Mouse (Mus musculus) MEL-GATA-1-ER (cell line): ENCODE data around the gene Cenpo.
"Not testable (repeated sequence)": the region's sequence is repeated elsewhere in the genome, so short reads cannot be mapped to it uniquely, and the experiment has no call there.

Source experiments
- DNase-seq: peaks from one replicate; pipeline ENCODE4 v3.0.0-alpha.2; 2012; ENCODE audit warnings: low read depth; ENCODE audit errors: extremely low read depth

Cenpo gene

DNA sequence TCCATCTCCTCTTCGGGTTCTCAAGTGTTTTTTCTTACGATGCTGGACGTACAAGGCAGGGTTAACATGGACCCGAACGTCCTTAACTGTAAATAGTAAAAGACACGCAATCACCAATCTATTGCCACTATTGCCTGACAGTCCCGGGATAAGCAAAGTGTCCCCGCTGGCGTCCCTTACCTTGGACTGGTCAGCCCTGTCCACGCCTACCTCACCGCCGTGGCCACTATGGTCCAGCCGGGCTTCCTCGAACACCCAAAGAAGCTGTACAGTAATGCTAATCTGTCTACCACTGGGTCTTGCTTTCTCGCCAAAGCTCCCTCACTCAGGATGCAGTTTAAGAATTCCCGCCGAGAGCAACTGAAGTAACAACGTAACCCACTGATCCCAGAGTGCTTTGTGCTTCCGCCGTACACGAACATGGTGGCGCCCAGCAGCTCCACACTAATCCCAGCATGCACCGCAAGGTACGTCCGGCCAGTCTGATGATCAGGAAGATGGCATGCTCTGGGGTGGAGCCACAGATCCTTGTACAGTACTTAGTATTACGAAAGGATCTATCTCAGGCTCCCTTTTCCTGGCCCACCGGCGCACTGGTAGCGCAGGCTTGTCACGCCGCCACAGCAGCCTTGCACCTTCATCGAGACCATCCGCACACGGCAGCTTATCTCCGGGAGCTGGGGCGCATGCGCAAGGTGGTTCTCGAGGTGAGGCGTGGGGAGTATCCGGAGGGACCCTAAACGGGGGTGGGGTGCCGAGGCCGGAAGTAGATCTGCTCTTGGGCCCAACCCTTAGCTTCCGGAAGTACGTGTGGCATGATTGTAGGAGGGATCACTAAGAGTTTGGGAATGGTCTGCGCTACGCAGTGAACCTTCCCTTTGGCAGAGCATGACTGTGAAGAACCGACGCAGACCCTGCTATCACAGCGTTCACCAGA lies at the start of gene Cenpo, which contains the start of gene Ptrhd1:
Gene Cenpo (minus strand): TSS at position 723 of the 937 bp plus-strand sequence.
Gene Ptrhd1 (plus strand): TSS at position 456 of the 937 bp plus-strand sequence.
- peak; percentile 95 for DNase-seq

GRCm38 (mm10) chr12:4279878-4280277 lies 45.8 kb upstream of the Cenpo start:
- peak; percentile 8 for DNase-seq

GRCm38 (mm10) chr12:4278978-4279755 lies 45.1 kb upstream of the Cenpo start:
- DNase-seq: peak; percentile 22

DNA sequence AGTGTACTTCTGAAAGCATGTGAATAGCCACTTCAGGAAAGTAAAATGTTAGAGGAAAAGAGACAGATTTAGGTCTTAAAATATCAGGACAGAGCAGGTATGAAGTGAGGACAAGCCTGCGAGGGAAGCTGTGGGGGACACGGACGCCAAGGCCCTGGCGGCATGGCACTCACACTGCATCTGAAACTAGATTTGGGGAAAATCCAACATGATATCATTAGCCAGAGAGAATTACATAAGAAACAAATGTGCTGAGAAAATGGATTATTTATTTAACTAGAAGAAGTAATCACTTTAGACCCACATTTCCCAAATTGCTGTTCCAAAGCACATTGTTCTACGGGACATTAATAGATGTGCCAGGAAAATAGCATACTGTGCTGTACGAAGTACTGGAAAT lies 37.0 kb upstream of the Cenpo start:
- no peak for DNase-seq

DNA sequence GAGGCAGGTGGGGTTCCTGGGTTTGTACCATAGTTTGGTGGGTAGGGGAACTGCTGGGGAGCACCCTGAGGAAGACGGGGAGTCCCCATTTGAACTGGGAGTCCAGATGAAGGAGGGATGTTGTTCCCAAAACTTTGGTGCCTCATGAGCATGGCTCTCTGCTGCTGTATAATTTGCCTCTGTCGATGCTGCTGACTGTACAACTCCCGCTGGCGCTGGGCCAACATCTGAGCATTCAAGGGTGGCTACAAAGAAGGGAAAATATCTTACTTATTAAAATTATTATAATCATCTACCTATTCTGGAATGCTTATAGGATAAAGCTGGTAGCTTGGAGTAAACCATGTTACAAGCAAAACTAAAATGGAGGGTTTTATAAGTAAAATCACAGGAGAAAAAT lies 33.7 kb upstream of the Cenpo start:
- no peak for DNase-seq

DNA sequence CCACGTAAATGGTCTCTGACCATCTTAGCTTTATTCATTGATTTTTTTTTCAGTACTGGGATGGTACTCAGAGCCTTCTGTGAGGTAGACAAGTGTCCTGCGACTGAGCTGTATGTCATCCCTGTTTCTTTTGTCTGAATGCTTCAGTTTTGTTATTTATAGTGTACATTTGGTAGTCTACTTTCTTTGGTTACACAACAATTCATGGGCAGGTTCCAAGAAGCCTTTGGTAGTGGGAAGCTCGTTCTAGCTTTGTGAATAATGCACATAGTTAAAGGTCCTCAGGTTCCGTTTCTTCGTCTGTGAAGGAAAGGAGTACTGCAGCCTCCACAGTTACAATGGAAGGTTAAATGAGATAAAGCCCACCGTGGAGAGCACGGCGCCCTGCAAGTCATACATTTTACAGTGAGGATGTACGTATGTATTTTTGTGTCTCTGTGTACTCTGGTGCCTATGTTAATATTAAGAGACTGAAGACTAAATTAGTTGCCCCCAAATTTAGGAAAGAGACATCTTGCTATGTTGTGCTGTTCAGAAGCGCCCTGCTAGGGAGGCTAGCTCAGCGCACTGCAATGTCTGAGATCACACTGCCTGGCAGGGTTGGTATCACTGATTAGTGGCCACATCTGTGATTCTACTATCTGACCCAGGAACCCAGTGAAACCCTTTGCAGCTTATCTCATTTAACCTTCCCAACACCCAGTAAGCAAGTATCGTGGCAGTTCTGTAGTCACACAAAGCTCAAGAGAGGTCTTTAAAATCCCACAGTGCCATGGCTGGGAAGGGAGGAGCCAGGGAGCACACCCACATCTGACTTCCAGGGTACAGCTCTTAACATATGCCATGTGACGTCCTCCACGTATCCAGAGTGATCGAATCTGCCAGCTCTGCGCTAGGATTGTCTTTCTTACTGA lies 18.9 kb upstream of the Cenpo start:
- no peak for DNase-seq

DNA sequence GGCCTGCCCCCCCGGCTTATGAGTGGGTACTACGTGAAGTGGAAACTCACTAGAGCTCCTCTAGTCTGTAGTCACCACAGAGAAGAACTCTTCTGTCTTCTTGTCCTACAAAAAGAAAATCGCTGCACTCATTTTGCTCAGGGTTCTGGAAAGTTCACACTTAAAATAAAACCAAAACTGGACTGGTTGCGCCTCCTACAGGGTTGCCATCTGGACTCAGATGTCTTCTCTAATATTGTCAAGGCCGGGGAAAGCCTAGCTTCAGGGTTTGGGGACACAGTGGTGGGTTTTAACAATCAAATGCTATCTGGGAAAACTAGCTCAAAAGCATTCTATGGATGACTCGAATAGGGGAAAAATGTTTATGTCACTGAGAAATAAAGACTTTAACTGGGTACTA lies 15.7 kb upstream of the Cenpo start:
- no peak for DNase-seq

DNA sequence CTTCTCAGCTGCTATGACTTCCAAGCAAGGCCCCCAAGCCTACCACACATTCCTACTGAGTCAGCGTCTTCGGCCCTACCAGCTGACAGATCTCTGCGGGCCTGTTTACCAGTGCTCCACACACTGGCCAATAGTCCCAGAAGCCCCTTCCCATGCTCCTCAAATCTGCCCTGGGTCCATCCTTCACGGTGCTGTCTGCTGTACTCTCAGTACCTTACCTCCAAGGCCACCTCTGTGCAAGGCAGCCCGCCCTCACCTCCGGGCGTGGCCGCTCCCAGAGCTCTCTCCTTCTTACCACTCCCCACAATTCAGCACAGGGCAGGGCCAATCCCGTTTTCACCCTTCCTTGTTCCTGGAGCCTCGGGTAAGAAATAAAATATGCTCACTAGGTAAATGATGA lies 11.6 kb upstream of the Cenpo start:
- no peak for DNase-seq

DNA sequence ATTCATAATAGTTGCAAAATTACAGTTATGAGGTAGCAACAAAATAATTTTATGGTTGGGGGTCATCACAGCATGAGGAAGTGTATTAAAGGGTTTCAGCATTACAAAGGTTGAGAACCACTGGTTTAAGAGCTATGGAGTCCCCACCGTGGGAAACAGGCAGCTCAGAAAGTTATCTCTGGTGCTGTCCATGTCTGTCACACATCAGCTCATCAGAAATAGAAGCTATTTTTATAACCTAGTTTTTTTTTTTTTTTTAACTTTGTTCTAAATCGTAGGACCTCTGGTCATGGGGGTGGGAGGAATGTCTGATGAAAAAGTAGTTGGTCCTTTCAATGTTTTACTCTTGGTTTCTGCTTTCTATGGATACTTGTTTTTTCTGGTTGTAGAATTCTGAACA lies 9.7 kb upstream of the Cenpo start:
- DNase-seq: no peak

DNA sequence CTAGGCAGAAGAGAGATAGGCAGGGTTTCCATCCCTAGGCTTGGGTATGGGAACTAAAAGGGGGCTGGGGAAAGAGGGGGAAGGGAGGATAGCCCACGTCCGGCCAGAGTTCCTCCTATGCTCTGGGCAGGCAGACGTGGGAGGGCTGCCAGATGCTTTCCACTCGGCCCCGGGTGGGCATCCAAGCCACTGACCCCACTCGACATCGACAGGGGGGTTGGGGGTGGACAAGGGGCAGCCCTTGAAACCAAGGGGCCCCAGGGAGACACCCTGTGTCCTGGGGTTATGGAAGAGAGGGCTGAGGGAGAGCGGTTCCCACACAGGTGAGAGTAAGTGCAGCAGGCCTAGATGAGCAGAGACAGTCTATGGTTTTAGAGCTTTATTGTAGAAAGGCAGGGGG lies 6.2 kb upstream of the Cenpo start:
- not testable (repeated sequence) for DNase-seq

DNA sequence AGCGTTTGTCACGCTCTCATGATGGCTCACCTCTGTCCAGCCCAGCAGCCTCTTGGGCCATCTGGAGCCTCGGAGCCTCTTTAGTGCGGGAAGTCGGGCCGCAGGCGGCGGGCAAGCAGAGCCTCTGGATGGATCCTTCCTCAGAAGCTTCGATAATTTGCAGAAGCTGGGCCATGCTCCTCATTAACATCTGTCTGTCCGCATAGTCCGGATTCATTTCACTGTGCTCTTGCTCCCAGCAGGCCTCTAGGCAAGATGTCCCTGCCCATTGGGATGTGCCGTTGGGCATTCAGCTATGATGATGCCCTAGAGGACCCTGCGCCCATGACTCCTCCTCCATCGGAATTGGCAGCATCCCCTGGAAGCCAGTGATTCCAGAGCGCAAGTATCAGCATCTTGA lies 3.4 kb upstream of the Cenpo start:
- no peak for DNase-seq

DNA sequence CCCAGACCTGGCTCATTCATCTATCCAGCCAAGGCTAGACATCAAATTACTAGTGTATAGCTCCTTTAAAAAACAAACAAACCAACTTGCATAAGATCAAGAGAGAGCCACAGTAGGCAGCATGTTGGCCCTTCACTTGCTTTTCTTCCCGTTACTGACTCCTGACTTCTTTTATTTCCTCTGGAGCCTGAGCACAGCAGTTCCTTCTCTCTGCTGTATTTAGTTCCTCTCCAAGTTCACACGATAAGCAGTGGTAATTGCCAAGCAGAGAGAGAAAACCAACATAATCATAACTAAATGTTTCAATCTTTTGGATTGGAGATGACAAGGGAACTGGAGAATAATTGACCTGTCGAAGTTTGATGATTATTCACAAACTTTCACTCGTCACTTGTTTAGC lies 1.3 kb downstream of the Cenpo start:
- DNase-seq: peak; percentile 57

DNA sequence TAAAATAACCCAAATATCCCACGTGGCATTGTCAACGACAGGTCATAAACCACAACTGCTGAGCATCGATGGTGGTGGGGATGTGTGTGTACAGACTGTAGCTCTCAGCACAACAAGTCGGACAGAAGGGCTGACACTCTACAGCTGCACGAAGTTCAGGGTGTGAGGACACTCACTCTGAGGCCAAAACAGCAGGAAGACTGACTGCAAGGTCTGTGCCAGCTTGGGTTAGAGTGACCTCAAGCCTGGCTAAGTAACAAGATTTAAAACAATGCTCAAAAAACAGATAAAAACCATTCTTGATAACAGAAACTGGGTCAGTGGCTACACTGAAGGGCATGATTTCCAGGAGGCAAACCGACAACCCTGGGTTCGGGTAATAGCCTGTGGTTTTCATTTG lies 3.9 kb downstream of the Cenpo start:
- no peak for DNase-seq

GRCm38 (mm10) chr12:4212908-4213307 lies 21.2 kb downstream of the Cenpo start:
- no peak for DNase-seq

GRCm38 (mm10) chr12:4211174-4211573 lies 22.9 kb downstream of the Cenpo start:
- DNase-seq: no peak

DNA sequence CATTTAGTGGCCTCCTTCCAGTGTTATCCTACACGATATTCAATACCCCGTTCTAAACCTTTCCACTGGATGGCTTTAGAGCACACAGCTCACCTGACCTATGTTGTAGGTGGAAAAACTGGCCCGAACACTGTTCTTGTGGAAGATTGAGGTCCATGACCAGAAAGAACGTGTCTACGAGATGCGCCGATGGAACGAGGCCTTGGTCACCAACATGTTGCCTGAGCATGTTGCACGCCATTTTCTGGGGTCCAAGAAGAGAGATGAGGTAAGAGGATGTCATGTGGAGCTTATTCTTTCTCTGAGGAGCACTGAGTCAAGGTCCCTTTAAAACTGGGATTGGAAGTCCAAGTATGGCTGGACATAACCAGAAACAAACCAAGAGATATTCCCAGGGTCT lies 24.9 kb downstream of the Cenpo start:
- DNase-seq: no peak

DNA sequence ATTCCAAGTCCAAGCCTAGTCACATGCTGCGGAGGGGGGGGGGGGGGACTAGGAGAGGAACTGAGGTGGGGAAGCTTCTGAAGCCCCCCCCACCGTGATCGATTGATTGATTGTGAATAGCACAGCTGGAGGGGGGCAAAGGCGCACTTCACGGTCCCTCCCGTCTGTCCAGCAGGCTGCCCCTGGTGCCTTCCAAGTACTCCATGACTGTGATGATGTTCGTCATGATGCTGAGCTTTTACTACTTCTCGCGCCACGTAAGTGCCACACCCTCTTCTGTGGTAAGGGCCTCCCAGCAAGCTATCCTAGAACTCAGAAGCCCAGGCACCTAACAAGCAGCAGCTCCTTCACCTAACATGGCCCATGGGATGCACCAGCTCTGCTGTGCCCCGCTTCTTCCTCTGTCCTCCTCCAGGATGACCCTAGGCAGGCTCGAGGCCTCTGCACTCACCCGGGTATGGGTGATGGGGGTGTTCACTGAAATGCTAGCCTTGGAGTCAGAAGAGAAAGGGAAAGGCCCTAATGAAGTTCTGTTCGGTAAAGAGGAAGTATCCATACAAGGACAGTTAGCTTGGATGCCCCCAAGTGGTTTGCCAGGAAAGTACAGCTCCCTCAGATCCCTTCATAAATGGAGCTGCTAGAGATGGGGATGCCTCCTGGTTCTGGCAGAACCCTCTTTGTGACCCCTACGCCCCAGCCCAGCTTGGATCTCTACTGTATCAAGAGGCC lies 25.5 kb downstream of the Cenpo start:
- DNase-seq: peak; percentile 67

- DNase-seq: no peak
Observed at GRCm38 (mm10) chr12:4206106-4206505, 28.0 kb downstream of the Cenpo start.

- DNase-seq: no peak
Observed at GRCm38 (mm10) chr12:4202206-4202605, 31.9 kb downstream of the Cenpo start.

DNA sequence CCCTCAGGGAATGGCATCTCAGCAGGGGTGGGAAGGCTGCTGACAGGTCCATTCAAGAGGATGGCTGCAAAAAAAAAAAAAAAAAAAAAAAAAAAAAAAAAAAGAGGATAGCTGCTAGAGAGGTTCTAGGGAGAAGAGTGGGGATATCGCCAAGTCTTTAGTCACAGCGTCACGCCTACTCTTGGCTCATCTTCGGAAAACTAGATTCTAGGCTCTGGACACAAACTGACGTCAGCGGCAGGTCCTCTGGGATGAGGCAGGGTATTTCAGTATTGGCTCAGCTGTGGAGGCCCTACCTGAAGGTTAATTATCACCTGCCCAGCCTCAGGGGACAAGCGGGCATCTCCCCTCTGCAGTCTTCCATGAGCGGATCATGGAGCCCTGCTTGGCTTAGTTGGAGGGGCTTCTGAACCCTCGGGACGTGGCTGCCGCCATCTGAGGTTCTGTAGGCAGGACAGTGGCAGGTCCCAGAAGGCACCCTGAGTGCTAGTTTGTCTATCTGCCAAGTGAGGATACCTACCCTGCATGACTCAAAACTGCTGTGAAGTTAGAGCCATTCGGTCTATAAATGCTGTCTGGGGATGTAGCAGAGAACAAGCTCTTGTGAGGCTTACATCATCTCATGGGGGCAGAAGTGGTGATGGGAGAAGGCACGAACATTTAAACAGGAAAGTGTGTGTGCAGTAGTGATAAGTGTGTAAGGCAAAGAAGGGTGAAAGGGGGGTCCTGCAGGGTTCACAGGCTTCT lies 32.5 kb downstream of the Cenpo start:
- DNase-seq: no peak
